Mouse (Mus musculus) liver, adult 2 months (tissue): ENCODE measurements around the gene Znrd1as. TPM values are rescaled to one million over a fixed set of nuclear protein-coding genes. Genes with fewer than 3 reads are reported as not detected.

Source experiments
- DNase-seq: peaks from one replicate; pipeline ENCODE4 v3.0.0-alpha.2; 2011; ENCODE audit warnings: low read depth, low spot score; ENCODE audit errors: extremely low read depth
- H3K27ac ChIP-seq: fragments of 200-500 bp; replicated peaks from 2 replicates; pipeline ENCODE4 v1.5.1; 2012; ENCODE audit warnings: low read depth, mild to moderate bottlenecking, control low read depth, inconsistent platforms, low read length; ENCODE audit not compliant: insufficient read depth
- H3K27me3 ChIP-seq: fragments of 200-500 bp; 2 replicates; pipeline ENCODE4 v1.6.1; 2012; ENCODE audit warnings: mild to moderate bottlenecking, moderate library complexity, low read length, inconsistent platforms; ENCODE audit not compliant: control insufficient read depth, insufficient read depth
- H3K36me3 ChIP-seq: fragments of 200-500 bp; 2 replicates; pipeline ENCODE4 v1.6.1; 2012; ENCODE audit warnings: low read length, inconsistent platforms; ENCODE audit not compliant: control insufficient read depth, insufficient read depth
- H3K4me1 ChIP-seq: fragments of 200-500 bp; 2 replicates; pipeline ENCODE4 v1.6.1; 2011; ENCODE audit warnings: low read length; ENCODE audit not compliant: control insufficient read depth, insufficient read depth
- H3K4me3 ChIP-seq: fragments of 200-500 bp; 2 replicates; pipeline ENCODE4 v1.5.1; 2011; ENCODE audit warnings: low read depth, mild to moderate bottlenecking, control low read depth, low read length, moderate library complexity; ENCODE audit not compliant: insufficient read depth
- H3K79me2 ChIP-seq: fragments of 200-500 bp; 2 replicates; pipeline ENCODE4 v1.6.1; 2012; ENCODE audit warnings: inconsistent platforms, mild to moderate bottlenecking, low read length, moderate library complexity; ENCODE audit not compliant: control insufficient read depth, insufficient read depth
- H3K9ac ChIP-seq: fragments of 200-500 bp; 2 replicates; pipeline ENCODE4 v1.6.1; 2012; ENCODE audit warnings: low read depth, mild to moderate bottlenecking, control low read depth, inconsistent platforms, low read length
- CTCF ChIP-seq: fragments of 200-500 bp; IDR thresholded peaks from 2 replicates; pipeline ENCODE4 v1.5.1; 2011; ENCODE audit warnings: low read depth, low read length, control low read depth
- POLR2A ChIP-seq: fragments of 200-500 bp; IDR thresholded peaks from 2 replicates; pipeline ENCODE4 v1.6.1; 2011; ENCODE audit warnings: low read length, control low read depth; ENCODE audit not compliant: insufficient read depth; ENCODE audit errors: extremely low read depth
- WGBS: fragments of 180-500 bp; shearing (Covaris S2); methylation state at CpG from one replicate; pipeline ENCODE4 v1.1.7; 2018; 5-methylcytosine and 5-hydroxymethylcytosine counted together
- polyA plus RNA-seq: library from polyadenylated mRNA; depleted of rRNA; stranded (reverse); fragments of >200 nt; gene quantifications from 2 replicates; pipeline ENCODE4 v1.2.3, GENCODE M21; 2012
- total RNA-seq: library from RNA; depleted of rRNA; stranded (reverse); fragments of >200 nt; gene quantifications from 2 replicates; pipeline ENCODE4 v1.2.3, GENCODE M21; 2014

The Znrd1as gene
- total and polyA plus RNA-seq, 2 experiments: 2.5 to 11.9 TPM

DNA sequence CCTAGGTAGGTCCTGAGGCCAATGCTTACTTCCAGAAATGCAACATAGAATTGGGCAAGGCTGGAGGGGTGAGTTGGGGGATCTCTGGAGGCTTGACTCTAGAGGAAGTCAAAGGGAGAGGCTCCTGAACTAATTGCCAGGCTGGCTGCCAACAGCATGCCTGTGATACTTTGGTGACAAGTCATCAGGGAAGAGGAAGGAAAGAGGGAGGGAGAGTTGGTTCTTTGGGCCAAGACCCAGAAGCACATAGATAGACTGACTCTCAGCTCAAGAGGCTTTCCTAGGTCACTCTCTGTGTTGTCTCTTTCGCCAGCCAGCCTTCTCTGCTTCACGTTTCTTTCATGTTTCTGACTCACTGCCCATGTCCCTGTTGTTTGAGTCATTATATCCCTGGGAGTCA, 26.6 kb upstream of the Znrd1as start:
- H3K79me2 ChIP-seq: no peaks in the 10 kb centered on the region
- H3K9ac ChIP-seq: no peak overlapping the region
- DNase-seq: no peak
- H3K27me3 ChIP-seq: no peaks in the 10 kb centered on the region
- no peaks in the 10 kb centered on the region for H3K36me3 ChIP-seq
- no peaks in the 10 kb centered on the region for H3K4me1 ChIP-seq
- no peak for TF ChIP-seq POLR2A
- no peak for TF ChIP-seq CTCF
- 64% methylated on average over 2 of the region's 2 CpGs for whole genome bisulfite sequencing
- H3K4me3 ChIP-seq: no peak overlapping the region
- no peak overlapping the region for H3K27ac ChIP-seq

DNA sequence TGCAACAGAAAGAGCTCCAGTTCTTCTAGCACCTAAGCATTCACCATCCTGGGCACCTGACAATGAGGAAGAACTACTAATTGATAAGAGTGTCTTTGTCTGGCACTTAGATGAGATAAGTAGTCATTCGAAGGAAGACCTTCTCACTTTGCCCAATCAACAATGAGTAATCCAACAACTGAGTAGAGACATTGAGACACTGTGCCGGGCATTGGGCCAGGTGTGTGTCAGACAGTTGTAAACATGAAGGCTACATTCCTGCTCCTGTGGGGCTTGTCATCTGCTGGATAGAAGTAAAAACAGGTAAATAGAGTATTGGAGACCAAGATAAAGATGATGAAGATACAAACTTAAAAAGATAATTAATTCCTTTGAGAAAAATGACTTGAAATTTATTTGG, 20.3 kb upstream of the Znrd1as start:
- peak; percentile 14 for DNase-seq
- Histone ChIP-seq H3K4me3 (no peak overlapping the region), H3K4me1 (no peaks in the 10 kb centered on the region), H3K27ac (no peak overlapping the region), H3K36me3 (no peaks in the 10 kb centered on the region), H3K9ac (no peak overlapping the region), H3K27me3 (no peaks in the 10 kb centered on the region), H3K79me2 (peaks cover 3% of the 10 kb centered on the region; the same call in 1 of the 2 replicates)
- TF ChIP-seq POLR2A: no peak
- 11% methylated on average over 2 of the region's 2 CpGs for WGBS

DNA sequence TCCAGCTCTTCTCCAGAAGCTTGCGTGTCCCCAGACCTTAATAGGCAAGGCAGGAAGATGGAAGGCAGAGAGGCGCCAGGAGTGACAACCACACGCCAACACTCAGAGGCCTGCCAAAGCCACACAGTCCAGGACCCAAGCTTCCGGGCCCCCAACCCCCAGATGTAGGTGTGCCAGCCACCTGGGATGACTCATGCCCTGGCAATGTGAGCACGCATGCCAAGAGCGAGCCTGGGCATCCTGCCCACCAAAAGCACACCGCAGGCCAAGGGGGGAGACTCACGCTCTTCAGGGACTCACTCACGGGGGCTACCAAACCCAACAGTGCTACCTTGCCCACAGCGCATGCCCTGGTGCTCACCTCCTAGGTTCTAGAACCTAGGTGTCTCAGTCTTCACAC, 16.0 kb upstream of the Znrd1as start:
- H3K4me3 ChIP-seq: peak overlapping the region; percentile 55

DNA sequence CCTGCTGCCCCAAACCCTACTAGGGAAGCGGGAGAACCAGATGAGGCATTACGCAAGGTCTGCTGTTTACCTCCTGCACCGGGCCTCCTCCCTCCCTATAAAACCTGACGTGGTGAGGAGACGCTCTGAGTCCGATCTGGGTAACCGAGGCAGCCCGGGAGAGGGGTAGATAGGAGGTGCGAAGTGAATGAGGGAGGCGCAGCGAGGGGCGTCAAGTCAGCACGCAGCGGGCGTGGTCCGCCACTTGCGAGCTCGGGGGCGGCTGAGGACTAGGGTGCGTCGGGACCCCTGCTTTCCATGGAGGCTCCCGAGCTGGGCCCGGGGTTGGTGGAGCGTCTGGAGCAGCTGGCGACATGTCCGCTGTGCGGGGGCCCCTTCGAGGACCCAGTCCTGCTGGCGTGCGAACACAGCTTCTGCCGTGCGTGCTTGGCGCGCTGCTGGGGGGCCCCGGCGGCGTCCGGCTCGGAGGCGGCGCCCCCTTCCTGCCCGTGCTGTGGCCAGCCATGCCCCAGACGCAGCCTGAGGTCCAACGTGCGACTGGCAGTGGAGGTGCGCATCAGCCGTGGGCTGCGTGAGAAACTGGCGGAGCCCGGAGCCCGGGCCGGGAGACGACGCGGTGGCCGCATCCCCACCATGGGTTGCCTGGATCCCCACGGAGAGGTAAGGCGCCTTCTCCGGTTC, 15.5 kb upstream of the Znrd1as start, which contains the start of gene Rnf39:
TSS of gene Rnf39 (plus strand) at position 128 of the 681 bp plus-strand sequence.
- Histone ChIP-seq H3K36me3 (peaks cover 2% of the 10 kb centered on the region; the same call in 1 of the 2 replicates), H3K9ac (peak within 1 kb of the TSS; percentile 92), H3K27ac (peak within 1 kb of the TSS; percentile 96), H3K4me3 (peak within 1 kb of the TSS; percentile 73), H3K27me3 (no peaks in the 10 kb centered on the region), H3K4me1 (peaks cover 5% of the 10 kb centered on the region), H3K79me2 (peaks cover 5% of the 10 kb centered on the region; the same call in 1 of the 2 replicates)
- WGBS: 1% methylated on average over 59 of the region's 59 CpGs
- TF ChIP-seq POLR2A (peak; percentile 89), CTCF (no peak)
- DNase-seq: peak; percentile 90

More for the DNA sequence above, 16.0 kb upstream of the Znrd1as start:
- Histone ChIP-seq H3K27me3 (no peaks in the 10 kb centered on the region), H3K27ac (peak overlapping the region; percentile 96), H3K4me1 (peaks cover 5% of the 10 kb centered on the region), H3K36me3 (peaks cover 2% of the 10 kb centered on the region; the same call in 1 of the 2 replicates), H3K79me2 (peaks cover 5% of the 10 kb centered on the region; the same call in 1 of the 2 replicates), H3K9ac (peak overlapping the region; percentile 61)
- 12% methylated on average over 10 of the region's 10 CpGs for WGBS
- TF ChIP-seq CTCF (no peak), POLR2A (no peak)
- peak; percentile 85 for DNase-seq

- 35% methylated on average over 5 of the region's 5 CpGs for WGBS
- no peak for DNase-seq
Observed at GRCm38 (mm10) chr17:36943691-36944090, 14.7 kb upstream of the Znrd1as start.

GRCm38 (mm10) chr17:36944121-36944775, 14.1 kb upstream of the Znrd1as start:
- WGBS: 46% methylated on average over 9 of the region's 9 CpGs
- Histone ChIP-seq H3K4me3 (peak overlapping the region; percentile 73; the same call in 1 of the 2 replicates), H3K27ac (no peak overlapping the region), H3K27me3 (no peaks in the 10 kb centered on the region), H3K9ac (peak overlapping the region; percentile 92), H3K36me3 (peaks cover 4% of the 10 kb centered on the region; the same call in 1 of the 2 replicates), H3K4me1 (peaks cover 5% of the 10 kb centered on the region), H3K79me2 (peaks cover 5% of the 10 kb centered on the region; the same call in 1 of the 2 replicates)
- peak; percentile 6 for DNase-seq
- no peak for TF ChIP-seq POLR2A
- TF ChIP-seq CTCF: no peak

More at GRCm38 (mm10) chr17:36943691-36944090, 14.7 kb upstream of the Znrd1as start:
- peak overlapping the region; percentile 92 for H3K9ac ChIP-seq
- peak overlapping the region; percentile 73 for H3K4me3 ChIP-seq
- peaks cover 5% of the 10 kb centered on the region for H3K4me1 ChIP-seq
- no peak overlapping the region for H3K27ac ChIP-seq
- no peaks in the 10 kb centered on the region for H3K27me3 ChIP-seq
- TF ChIP-seq CTCF (no peak), POLR2A (no peak)
- H3K79me2 ChIP-seq: peaks cover 5% of the 10 kb centered on the region; the same call in 1 of the 2 replicates
- H3K36me3 ChIP-seq: peaks cover 2% of the 10 kb centered on the region; the same call in 1 of the 2 replicates
